Mouse (Mus musculus) embryonic fibroblast, embryonic 13.5 days (primary cell): Measurements from ENCODE around the gene Cep63.

ENCODE experiments used
- CTCF ChIP-seq: IDR thresholded peaks from 2 replicates; pipeline ENCODE4 v1.5.1; 2011; ENCODE audit warnings: mild to moderate bottlenecking, control low read depth, low read length, moderate library complexity, borderline replicate concordance; ENCODE audit not compliant: insufficient read depth
- POLR2A ChIP-seq: IDR thresholded peaks from 2 replicates; pipeline ENCODE4 v1.6.1; 2011; ENCODE audit warnings: low read depth, mild to moderate bottlenecking, control low read depth, low read length, moderate library complexity

DNA sequence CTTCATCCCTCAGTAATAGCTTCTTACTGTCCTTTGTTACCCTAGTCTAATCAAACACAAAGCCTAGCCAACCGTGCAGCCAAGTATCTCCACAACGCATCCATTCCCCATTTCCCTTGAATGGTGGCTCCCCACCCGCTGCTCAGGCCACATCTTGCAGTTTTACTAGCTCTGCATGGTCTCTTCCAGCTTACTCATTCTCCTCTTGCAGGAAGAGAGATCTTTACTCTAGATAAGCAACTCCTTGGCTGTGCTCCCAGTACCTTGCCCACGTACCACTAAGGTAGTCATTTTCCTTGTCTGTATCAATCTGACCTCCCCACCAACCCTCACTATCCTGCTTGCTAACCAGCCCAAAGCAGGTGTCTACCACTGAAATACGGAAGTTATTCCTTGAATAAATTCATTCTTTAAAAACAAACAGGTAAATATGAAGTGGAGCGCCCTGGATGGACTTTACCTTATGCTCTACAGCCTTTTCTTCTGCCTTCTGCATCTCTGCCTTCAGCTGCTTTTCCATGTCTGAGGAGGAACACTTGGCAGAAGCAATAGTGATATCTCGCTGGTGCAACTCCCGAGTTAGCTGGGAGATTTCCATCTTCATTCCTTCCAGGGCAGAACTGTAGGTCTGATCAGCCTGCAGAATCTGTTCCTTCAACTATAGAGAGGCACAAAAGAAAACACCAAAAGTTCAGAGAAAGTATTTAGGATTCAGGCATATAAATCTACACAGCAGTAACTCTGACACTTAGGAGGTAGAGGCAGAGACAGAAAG, 30.5 kb downstream of the Cep63 start:
- no peak for TF ChIP-seq CTCF
- no peak for TF ChIP-seq POLR2A
